Mouse (Mus musculus) small intestine, adult 2 months (tissue): Measurements from ENCODE around the gene Acot2. TPM values are rescaled to one million over a fixed set of nuclear protein-coding genes. Genes with fewer than 3 reads are reported as not detected.
"Not testable (repeated sequence)": the region's sequence is repeated elsewhere in the genome, so short reads cannot be mapped to it uniquely, and the experiment has no call there.

Experiments used
- H3K27ac ChIP-seq: fragments of 200-500 bp; 2 replicates; pipeline ENCODE4 v1.5.1; 2012; ENCODE audit warnings: low read depth, low read length, control low read depth, inconsistent platforms; ENCODE audit not compliant: insufficient read depth
- H3K27me3 ChIP-seq: fragments of 200-500 bp; 2 replicates; pipeline ENCODE4 v1.6.1; 2012; ENCODE audit warnings: mild to moderate bottlenecking, moderate library complexity, low read length, inconsistent platforms; ENCODE audit not compliant: control insufficient read depth, insufficient read depth
- H3K36me3 ChIP-seq: fragments of 200-500 bp; 2 replicates; pipeline ENCODE4 v1.6.1; 2012; ENCODE audit warnings: mild to moderate bottlenecking, low read length, control low read depth, inconsistent platforms; ENCODE audit not compliant: control insufficient read depth, insufficient read depth
- H3K4me1 ChIP-seq: fragments of 200-500 bp; 2 replicates; pipeline ENCODE4 v1.6.1; 2012; ENCODE audit warnings: low read length, inconsistent platforms, mixed read lengths; ENCODE audit not compliant: control insufficient read depth, insufficient read depth, insufficient read length
- H3K4me3 ChIP-seq: fragments of 200-500 bp; 2 replicates; pipeline ENCODE4 v1.5.1; 2012; ENCODE audit warnings: low read depth, mild to moderate bottlenecking, control low read depth, inconsistent platforms, low read length, moderate library complexity
- CTCF ChIP-seq: fragments of 200-500 bp; IDR thresholded peaks from 2 replicates; pipeline ENCODE4 v1.5.1; 2012; ENCODE audit warnings: low read depth, mild to moderate bottlenecking, control low read depth, inconsistent platforms, low read length, moderate library complexity, mixed read lengths; ENCODE audit not compliant: insufficient replicate concordance, insufficient read length; ENCODE audit errors: extremely low read depth
- POLR2A ChIP-seq: fragments of 200-500 bp; IDR thresholded peaks from 2 replicates; pipeline ENCODE4 v1.6.1; 2012; ENCODE audit warnings: low read depth, mild to moderate bottlenecking, control low read depth, inconsistent platforms, low read length, moderate library complexity
- WGBS: fragments of 180-500 bp; shearing (Covaris S2); methylation state at CpG from one replicate; pipeline ENCODE4 v1.1.7; 2018; 5-methylcytosine and 5-hydroxymethylcytosine counted together
- polyA plus RNA-seq: library from polyadenylated mRNA; depleted of rRNA; stranded (reverse); fragments of >200 nt; gene quantifications from 2 replicates; pipeline ENCODE4 v1.2.3, GENCODE M21; 2012

Acot2 gene
- polyA plus RNA-seq, 1 experiment, result 7.6 TPM

DNA sequence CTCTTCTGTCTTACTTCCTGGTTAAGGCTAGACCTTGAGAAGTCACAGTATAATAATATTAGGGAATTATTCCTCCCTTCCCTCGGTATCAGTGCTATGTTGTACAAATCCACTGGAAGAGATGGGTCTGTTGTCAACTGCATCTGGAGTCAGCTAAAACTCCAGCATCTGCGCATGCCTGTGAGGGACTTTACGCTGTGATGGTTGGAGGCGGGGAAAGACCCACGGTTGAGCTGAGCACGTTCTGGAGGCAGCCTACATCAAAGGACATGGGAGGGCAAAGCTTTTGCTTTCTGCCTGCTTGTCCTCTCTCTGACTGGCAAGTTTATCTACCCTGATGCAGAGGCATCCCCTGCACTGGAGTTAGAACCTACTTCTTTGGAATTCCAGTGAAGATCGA, 38.2 kb downstream of the Acot2 start:
- TF ChIP-seq CTCF (no peak), POLR2A (no peak)
- no peak overlapping the region for H3K4me3 ChIP-seq
- no peak overlapping the region for H3K27ac ChIP-seq
- H3K36me3 ChIP-seq, result no peaks in the 10 kb centered on the region
- 86% methylated on average over 7 of the region's 7 CpGs for WGBS
- no peaks in the 10 kb centered on the region for H3K27me3 ChIP-seq
- H3K4me1 ChIP-seq, result peaks cover 2% of the 10 kb centered on the region; the same call in 1 of the 2 replicates

DNA sequence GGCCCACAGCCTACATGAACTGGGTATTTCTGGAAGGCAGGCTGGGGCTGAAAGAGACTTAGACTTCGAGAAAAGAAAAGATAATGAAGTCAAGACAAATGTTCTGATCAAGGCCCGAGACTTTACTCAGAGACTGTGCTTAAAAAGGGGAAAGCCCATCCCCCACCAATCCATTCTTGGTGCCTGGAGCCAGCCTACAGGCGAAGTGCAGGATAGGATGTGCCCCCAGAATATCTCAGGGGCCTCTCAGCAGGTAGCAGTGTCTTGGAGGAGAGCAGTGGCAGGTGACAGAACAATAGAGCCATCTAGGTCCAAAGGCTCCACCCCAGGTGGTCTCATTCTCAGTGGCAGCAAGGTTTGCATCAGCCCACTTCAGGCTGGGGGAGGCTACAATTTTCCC, 40.7 kb downstream of the Acot2 start:
- H3K27ac ChIP-seq, H3K4me3 ChIP-seq, H3K36me3 ChIP-seq, H3K27me3 ChIP-seq, H3K4me1 ChIP-seq: not testable (repeated sequence)
- WGBS, result 84% methylated on average over 3 of the region's 3 CpGs

DNA sequence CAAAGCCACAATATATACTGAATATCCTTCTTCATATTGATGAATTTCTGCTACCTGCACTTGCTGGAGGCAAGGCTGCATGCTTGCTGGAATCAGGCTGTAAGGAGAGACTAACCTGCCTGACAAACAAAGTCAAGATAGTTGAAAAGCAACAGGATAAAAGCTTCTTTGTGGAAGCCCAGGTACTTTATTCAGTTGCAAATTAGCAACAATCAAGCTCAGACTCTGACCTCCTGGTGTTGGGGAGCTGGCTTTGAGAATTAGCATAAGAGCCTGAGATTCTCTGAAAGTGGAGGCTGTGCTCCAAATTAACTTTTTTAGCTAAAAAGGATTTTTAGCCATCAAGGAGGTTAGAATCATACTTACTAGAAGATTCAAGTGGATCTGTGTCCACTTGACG, 41.4 kb downstream of the Acot2 start:
- not testable (repeated sequence) for H3K27ac ChIP-seq, H3K4me1 ChIP-seq

DNA sequence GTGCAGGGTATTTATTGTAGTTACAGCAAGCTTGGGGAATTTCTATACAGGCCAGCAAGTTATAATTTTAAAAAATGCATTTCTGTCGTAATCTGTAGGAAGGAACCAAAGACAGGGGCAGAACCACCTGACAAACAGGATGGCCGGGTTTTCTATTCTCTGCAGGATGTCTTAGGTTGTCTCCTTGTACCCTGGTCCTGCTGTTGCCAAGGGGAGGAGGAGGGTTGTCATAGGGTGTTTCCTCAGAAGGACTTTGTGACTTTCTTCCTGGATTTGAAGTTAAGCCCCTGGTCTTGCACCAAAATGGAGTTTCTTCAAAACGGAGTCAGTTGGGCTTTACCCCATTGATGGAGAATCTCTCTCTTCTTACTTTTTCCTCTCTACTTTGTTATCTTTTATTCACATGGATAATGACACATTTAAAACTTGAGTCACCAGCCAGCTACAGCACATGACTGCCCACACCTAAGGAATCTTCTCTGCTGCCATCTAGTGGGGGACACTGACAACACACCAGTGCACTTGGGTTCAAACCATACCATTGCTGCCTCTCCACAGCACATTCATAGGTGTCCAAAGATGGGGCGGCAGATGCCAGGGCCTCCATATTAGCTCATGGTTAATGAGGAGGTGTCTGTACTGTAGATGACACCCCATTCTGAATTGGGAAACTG, 43.1 kb downstream of the Acot2 start:
- no peak overlapping the region for H3K27ac ChIP-seq
- no peaks in the 10 kb centered on the region for H3K36me3 ChIP-seq
- 28% methylated on average over 4 of the region's 4 CpGs for WGBS
- H3K27me3 ChIP-seq, result no peaks in the 10 kb centered on the region
- TF ChIP-seq POLR2A (no peak), CTCF (peak; percentile 82; the same call in 1 of the 2 replicates)
- peaks cover 6% of the 10 kb centered on the region; the same call in 1 of the 2 replicates for H3K4me1 ChIP-seq
- no peak overlapping the region for H3K4me3 ChIP-seq

More for the DNA sequence above, 41.4 kb downstream of the Acot2 start:
- not testable (repeated sequence) for H3K4me3 ChIP-seq, H3K27me3 ChIP-seq, H3K36me3 ChIP-seq
- WGBS, result 98% methylated on average over 1 of the region's 1 CpGs

DNA sequence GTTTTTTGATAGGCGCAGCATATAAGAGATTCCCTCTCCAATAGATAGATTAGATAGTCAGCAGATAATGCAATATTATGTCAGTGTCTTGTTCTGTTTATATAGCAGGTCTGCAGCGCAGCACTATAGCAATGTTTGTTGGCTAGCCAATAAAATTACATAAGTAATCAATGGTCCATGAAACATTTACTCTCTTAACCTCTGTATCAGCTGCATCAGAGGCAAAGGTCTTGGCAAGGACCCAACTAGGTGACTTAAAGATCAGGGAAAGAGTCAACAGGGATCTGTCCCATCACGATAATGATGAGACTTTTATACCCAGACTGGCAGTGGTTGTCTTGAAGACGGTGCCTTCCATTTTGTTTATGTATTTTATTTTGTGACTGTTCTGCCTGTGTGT, 45.2 kb downstream of the Acot2 start:
- TF ChIP-seq CTCF (no peak), POLR2A (no peak)
- H3K27me3 ChIP-seq, result no peaks in the 10 kb centered on the region
- WGBS, result 40% methylated on average over 4 of the region's 4 CpGs
- H3K4me1 ChIP-seq, result peaks cover 11% of the 10 kb centered on the region; the same call in 1 of the 2 replicates
- no peak overlapping the region for H3K4me3 ChIP-seq
- H3K36me3 ChIP-seq, result no peaks in the 10 kb centered on the region
- H3K27ac ChIP-seq, result no peak overlapping the region

DNA sequence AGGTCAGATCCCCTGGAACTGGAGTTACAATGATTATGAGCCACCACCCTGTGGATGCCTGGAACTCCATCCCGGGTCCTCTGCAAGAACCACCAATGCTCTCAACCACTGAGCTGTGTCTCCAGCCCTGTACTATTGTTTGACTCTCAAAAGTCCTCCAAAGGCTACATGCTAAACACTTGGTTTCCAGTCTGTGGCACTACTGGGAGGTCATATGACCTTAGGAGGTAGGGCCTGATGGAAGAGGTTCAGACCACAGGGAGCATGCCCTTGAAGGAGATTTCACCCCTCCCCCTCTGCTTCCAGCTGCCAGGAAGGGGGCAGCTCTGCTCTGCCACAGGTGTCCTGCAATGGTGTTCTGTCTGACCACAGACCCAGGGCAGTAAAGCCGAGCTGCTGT, 45.6 kb downstream of the Acot2 start:
- not testable (repeated sequence) for H3K27ac ChIP-seq, H3K27me3 ChIP-seq, H3K36me3 ChIP-seq, H3K4me3 ChIP-seq
- WGBS, result 74% methylated on average over 2 of the region's 2 CpGs
- peaks cover 11% of the 10 kb centered on the region; the same call in 1 of the 2 replicates for H3K4me1 ChIP-seq

DNA sequence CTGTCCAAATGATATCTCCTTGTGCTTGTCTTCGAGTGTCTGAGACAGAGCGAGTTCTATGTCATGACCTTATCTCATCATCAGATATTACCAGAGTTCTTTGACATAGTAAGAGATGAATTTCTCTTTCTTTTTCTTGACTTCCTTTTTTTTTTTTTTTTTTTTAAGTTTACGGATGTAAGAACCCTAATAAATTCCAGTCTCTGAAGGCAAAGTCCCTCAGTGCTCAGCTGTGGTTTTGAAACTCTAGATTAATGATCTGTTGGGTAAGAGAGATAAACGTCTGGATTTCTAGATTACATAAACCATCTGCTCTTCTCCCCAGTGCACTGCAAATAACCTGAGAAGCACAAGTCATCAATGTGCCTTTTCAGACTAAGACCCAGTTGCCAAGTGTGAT, 46.4 kb downstream of the Acot2 start:
- H3K4me3 ChIP-seq, result no peak overlapping the region
- no peak overlapping the region for H3K27ac ChIP-seq
- TF ChIP-seq POLR2A (no peak), CTCF (no peak)
- H3K4me1 ChIP-seq, result peaks cover 11% of the 10 kb centered on the region; the same call in 1 of the 2 replicates
- no peaks in the 10 kb centered on the region for H3K36me3 ChIP-seq
- H3K27me3 ChIP-seq, result no peaks in the 10 kb centered on the region
- WGBS, result 10% methylated on average over 4 of the region's 4 CpGs

DNA sequence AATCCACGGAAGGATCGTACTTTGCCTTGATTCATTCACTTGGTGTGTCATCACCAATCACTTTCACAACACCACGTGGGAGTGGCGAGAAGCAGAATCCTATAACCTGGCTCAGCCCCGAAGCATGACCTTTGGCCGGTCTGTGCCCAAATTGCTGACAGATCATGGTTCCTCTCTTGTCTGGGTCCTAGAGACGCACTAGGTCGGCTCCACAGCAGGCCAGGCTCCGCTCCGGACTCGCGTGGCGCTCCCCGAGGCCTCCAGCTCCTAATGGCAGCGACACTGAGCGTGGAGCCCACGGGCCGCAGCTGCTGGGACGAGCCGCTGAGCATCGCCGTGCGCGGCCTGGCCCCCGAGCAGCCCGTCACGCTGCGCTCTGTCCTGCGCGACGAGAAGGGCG, 50.6 kb downstream of the Acot2 start, which contains the start of gene Acot4:
Acot4 (plus strand) TSS at position 139 of the 400 bp plus-strand sequence.
- H3K27me3 ChIP-seq, H3K36me3 ChIP-seq: not testable (repeated sequence)
- peak within 1 kb of the TSS; percentile 78 for H3K27ac ChIP-seq
- peaks cover 15% of the 10 kb centered on the region; the same call in 1 of the 2 replicates for H3K4me1 ChIP-seq
- peak within 1 kb of the TSS; percentile 79 for H3K4me3 ChIP-seq
- WGBS, result 11% methylated on average over 32 of the region's 32 CpGs

DNA sequence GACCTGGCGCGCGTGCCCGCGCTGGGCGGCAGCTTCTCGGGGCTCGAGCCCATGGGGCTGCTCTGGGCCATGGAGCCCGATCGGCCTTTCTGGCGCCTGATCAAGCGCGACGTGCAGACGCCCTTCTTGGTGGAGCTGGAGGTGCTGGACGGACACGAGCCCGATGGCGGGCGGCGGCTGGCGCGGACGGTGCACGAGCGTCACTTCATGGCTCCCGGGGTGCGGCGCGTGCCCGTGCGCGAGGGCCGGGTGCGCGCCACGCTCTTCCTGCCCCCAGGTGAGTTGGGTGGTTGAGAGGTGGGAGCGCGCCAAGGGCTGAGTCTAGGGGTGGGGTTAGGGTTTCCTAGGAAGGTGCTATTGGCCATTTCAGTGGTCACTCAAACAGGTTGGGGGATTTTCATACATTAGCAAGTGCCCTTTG, 51.0 kb downstream of the Acot2 start, which contains the start of gene Gm49366:
Gm49366 (plus strand) TSS at position 245 of the 421 bp plus-strand sequence.
- peak within 1 kb of the TSS; percentile 79 for H3K4me3 ChIP-seq
- peak within 1 kb of the TSS; percentile 78 for H3K27ac ChIP-seq
- 5% methylated on average over 39 of the region's 39 CpGs for WGBS
- not testable (repeated sequence) for H3K36me3 ChIP-seq, H3K27me3 ChIP-seq
- peaks cover 13% of the 10 kb centered on the region; the same call in 1 of the 2 replicates for H3K4me1 ChIP-seq
